Mouse (Mus musculus): ENCODE data around the gene Plekhd1. TPM values are rescaled to one million over a fixed set of nuclear protein-coding genes. Genes with fewer than 3 reads are reported as not detected.

Gene Plekhd1
- polyA plus RNA-seq, 1 experiment from 2014 or later = 0.44 TPM

GRCm38 (mm10) chr12:80758559-80759386, 66.4 kb downstream of the Plekhd1 start:
- peaks cover 79% of the 10 kb centered on the region for H3K27me3 ChIP-seq
- no peaks in the 10 kb centered on the region for H3K36me3 ChIP-seq
- peaks cover 30% of the 10 kb centered on the region for H3K4me1 ChIP-seq (replicated peaks)
- H3K27ac ChIP-seq = no peak overlapping the region
- H3K4me2 ChIP-seq = peak overlapping the region; percentile 84
- 3% methylated on average over 90 of the region's 92 CpGs for WGBS
- ATAC-seq (ENCODE audit: insufficient number of reproducible peaks, insufficient read depth, low FRiP score, low TSS enrichment, low read depth) = 0 out of 2 replicates have a peak, but pooled peaks have one; percentile 4
- peak overlapping the region; percentile 53 for H3K4me3 ChIP-seq (replicated peaks)
- peak overlapping the region; percentile 48 for H3K9ac ChIP-seq (replicated peaks)
- H3K9me3 ChIP-seq = no peaks in the 10 kb centered on the region

GRCm38 (mm10) chr12:80759387-80759712, 67.0 kb downstream of the Plekhd1 start:
- no peak for ATAC-seq (ENCODE audit: insufficient number of reproducible peaks, insufficient read depth, low FRiP score, low TSS enrichment, low read depth)
- Histone ChIP-seq H3K27ac (no peak overlapping the region), H3K4me3 (replicated peaks) (peak overlapping the region; percentile 53), H3K36me3 (no peaks in the 10 kb centered on the region), H3K4me1 (replicated peaks) (peaks cover 30% of the 10 kb centered on the region), H3K9ac (replicated peaks) (peak overlapping the region; percentile 48; the same call in 1 of the 2 replicates), H3K9me3 (no peaks in the 10 kb centered on the region), H3K4me2 (peak overlapping the region; percentile 84), H3K27me3 (peaks cover 79% of the 10 kb centered on the region)
- WGBS = 9% methylated on average over 13 of the region's 13 CpGs

GRCm38 (mm10) chr12:80759713-80760395, 67.5 kb downstream of the Plekhd1 start:
- WGBS = 1% methylated on average over 22 of the region's 22 CpGs
- Histone ChIP-seq H3K4me1 (replicated peaks) (peaks cover 30% of the 10 kb centered on the region), H3K9ac (replicated peaks) (peak overlapping the region; percentile 47; the same call in 1 of the 2 replicates), H3K27ac (no peak overlapping the region), H3K4me3 (replicated peaks) (peak overlapping the region; percentile 53), H3K4me2 (peak overlapping the region; percentile 84), H3K36me3 (no peaks in the 10 kb centered on the region), H3K27me3 (peaks cover 78% of the 10 kb centered on the region), H3K9me3 (no peaks in the 10 kb centered on the region)
- ATAC-seq (ENCODE audit: insufficient number of reproducible peaks, insufficient read depth, low FRiP score, low TSS enrichment, low read depth) = no peak

- H3K4me2 ChIP-seq = peak within 1 kb of the TSS; percentile 84
- H3K4me3 ChIP-seq (replicated peaks) = peak within 1 kb of the TSS; percentile 53
- H3K27me3 ChIP-seq = peaks cover 73% of the 10 kb centered on the region
- H3K36me3 ChIP-seq = no peaks in the 10 kb centered on the region
- WGBS = under 1% methylated on average over 24 of the region's 24 CpGs
- peak within 1 kb of the TSS; percentile 47; the same call in 1 of the 2 replicates for H3K9ac ChIP-seq (replicated peaks)
- peaks cover 30% of the 10 kb centered on the region for H3K4me1 ChIP-seq (replicated peaks)
- no peaks in the 10 kb centered on the region for H3K9me3 ChIP-seq
- H3K27ac ChIP-seq = no peak within 1 kb of the TSS
- peak; percentile 44; the same call in 1 of the 2 replicates for ATAC-seq (ENCODE audit: insufficient number of reproducible peaks, insufficient read depth, low FRiP score, low TSS enrichment, low read depth)
Observed at GRCm38 (mm10) chr12:80760396-80760801, 68.0 kb downstream of the Plekhd1 start, which contains the start of gene Ccdc177. Ccdc177 (minus strand) TSS chr12:80760687.

- Histone ChIP-seq H3K27ac (no peak overlapping the region), H3K36me3 (no peaks in the 10 kb centered on the region), H3K9ac (replicated peaks) (no peak overlapping the region), H3K4me1 (replicated peaks) (peaks cover 22% of the 10 kb centered on the region), H3K9me3 (no peaks in the 10 kb centered on the region), H3K27me3 (peaks cover 52% of the 10 kb centered on the region), H3K4me3 (replicated peaks) (no peak overlapping the region), H3K4me2 (no peak overlapping the region)
- no peak for ATAC-seq (ENCODE audit: insufficient number of reproducible peaks, insufficient read depth, low FRiP score, low TSS enrichment, low read depth)
- 86% methylated on average over 5 of the region's 5 CpGs for WGBS
Observed at GRCm38 (mm10) chr12:80762982-80763381, 70.6 kb downstream of the Plekhd1 start.

- H3K9me3 ChIP-seq = no peaks in the 10 kb centered on the region
- 81% methylated on average over 4 of the region's 4 CpGs for WGBS
- no peak overlapping the region for H3K9ac ChIP-seq (replicated peaks)
- no peak overlapping the region for H3K27ac ChIP-seq
- peaks cover 12% of the 10 kb centered on the region for H3K4me1 ChIP-seq (replicated peaks)
- no peak for ATAC-seq (ENCODE audit: insufficient number of reproducible peaks, insufficient read depth, low FRiP score, low TSS enrichment, low read depth)
- H3K27me3 ChIP-seq = peaks cover 40% of the 10 kb centered on the region
- no peaks in the 10 kb centered on the region for H3K36me3 ChIP-seq
- no peak overlapping the region for H3K4me3 ChIP-seq (replicated peaks)
- no peak overlapping the region for H3K4me2 ChIP-seq
Observed at GRCm38 (mm10) chr12:80764116-80764515, 71.7 kb downstream of the Plekhd1 start.

GRCm38 (mm10) chr12:80769697-80770096, 77.3 kb downstream of the Plekhd1 start:
- H3K4me2 ChIP-seq = no peak overlapping the region
- ATAC-seq (ENCODE audit: insufficient number of reproducible peaks, insufficient read depth, low FRiP score, low TSS enrichment, low read depth) = peak; percentile 71; the same call in 1 of the 2 replicates

More at GRCm38 (mm10) chr12:80769697-80770096, 77.3 kb downstream of the Plekhd1 start:
- no peaks in the 10 kb centered on the region for H3K9me3 ChIP-seq
- peaks cover 5% of the 10 kb centered on the region; the same call in 1 of the 2 replicates for H3K27me3 ChIP-seq
- no peaks in the 10 kb centered on the region for H3K36me3 ChIP-seq
- H3K9ac ChIP-seq (replicated peaks) = no peak overlapping the region
- no peak overlapping the region for H3K4me3 ChIP-seq (replicated peaks)
- no peaks in the 10 kb centered on the region for H3K4me1 ChIP-seq (replicated peaks)
- WGBS = 20% methylated on average over 11 of the region's 11 CpGs
- no peak overlapping the region for H3K27ac ChIP-seq

Other genes starting within 250 kb of the Plekhd1 start
- 35.9 and 37.7 TPM in 2 replicates for gene Exd2, start 229.5 kb upstream of the Plekhd1 start, polyA plus RNA-seq (2016; fragmentation: Nextera tagmentation; extraction: Ambion mirVana)
- 8.9 and 10.7 TPM in 2 replicates for gene Galnt16, start 174.3 kb upstream of the Plekhd1 start, polyA plus RNA-seq (2016; fragmentation: Nextera tagmentation; extraction: Ambion mirVana)
- gene Slc39a9, start 48.7 kb upstream of the Plekhd1 start, polyA plus RNA-seq (2016; fragmentation: Nextera tagmentation; extraction: Ambion mirVana) = 26.1 and 26.6 TPM in 2 replicates
- 357 and 362 TPM in 2 replicates for gene Erh, start 48.2 kb upstream of the Plekhd1 start, polyA plus RNA-seq (2016; fragmentation: Nextera tagmentation; extraction: Ambion mirVana)
- 0.17 and 0.34 TPM in 2 replicates for gene Ccdc177, start 68.1 kb downstream of the Plekhd1 start, polyA plus RNA-seq (2016; fragmentation: Nextera tagmentation; extraction: Ambion mirVana)
- 14.1 and 16.6 TPM in 2 replicates for gene Susd6, start 97.9 kb downstream of the Plekhd1 start, polyA plus RNA-seq (2016; fragmentation: Nextera tagmentation; extraction: Ambion mirVana)

All from limb, embryonic 12.5 days (tissue).